Mouse (Mus musculus): ENCODE measurements around the gene Fcgbp. TPM values are rescaled to one million over a fixed set of nuclear protein-coding genes. Genes with fewer than 3 reads are reported as not detected.
"Not testable (repeated sequence)": the region's sequence is repeated elsewhere in the genome, so short reads cannot be mapped to it uniquely, and the experiment has no call there.

Fcgbp gene
- total RNA-seq, 2 experiments from 2014 or later = 0.07 TPM; not detected in 1

DNA sequence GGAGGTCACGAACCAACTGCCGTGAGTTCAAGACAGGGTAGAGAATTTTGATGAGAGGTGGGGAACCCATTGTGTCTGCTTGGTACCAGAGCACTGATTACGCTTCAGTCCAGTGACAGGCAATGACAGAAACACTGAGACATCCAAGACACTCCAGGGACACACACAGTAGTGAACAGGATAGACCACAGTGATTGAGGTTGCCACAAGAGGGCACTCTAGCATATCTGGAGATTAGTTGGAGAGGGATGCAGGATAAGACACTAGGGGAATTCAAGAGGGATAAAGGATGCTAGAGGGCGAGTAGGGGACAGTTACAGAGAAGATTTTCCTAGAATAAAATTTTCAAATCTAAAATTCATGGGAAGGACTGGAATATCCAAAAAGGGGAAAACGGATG lies 66.6 kb downstream of the Fcgbp start:
- intact Hi-C loops (cut with DNase I) = no loop called here
- peak; percentile 12 to 57 for DNase-seq

DNA sequence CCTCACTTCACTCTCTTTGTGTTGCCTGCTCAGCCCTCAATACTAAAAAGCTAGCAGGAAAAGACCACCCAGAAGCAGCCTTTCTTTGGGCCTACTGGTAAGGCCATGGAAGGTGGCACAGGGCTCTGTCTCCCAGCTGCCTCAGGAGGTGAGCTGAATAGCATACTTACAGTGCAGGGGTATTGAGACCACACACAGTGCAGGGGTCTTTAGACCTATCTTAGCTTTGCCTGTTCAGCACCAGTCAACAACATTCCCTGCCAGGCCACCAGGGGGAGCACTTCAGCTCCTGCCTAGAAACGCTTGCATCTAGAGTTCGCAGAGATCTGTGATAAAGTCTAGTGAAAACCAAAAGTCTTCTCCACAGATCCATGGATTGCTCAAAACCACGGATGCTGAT lies 77.2 kb downstream of the Fcgbp start:
- intact Hi-C loops (cut with DNase I) = loop anchor here (1.0 to 5.0 kb wide), 4 partner anchors 21 to 151 kb away; partner anchors contain the start of genes Fbl and Psmc4
- DNase-seq = peak; percentile 61 to 81

DNA sequence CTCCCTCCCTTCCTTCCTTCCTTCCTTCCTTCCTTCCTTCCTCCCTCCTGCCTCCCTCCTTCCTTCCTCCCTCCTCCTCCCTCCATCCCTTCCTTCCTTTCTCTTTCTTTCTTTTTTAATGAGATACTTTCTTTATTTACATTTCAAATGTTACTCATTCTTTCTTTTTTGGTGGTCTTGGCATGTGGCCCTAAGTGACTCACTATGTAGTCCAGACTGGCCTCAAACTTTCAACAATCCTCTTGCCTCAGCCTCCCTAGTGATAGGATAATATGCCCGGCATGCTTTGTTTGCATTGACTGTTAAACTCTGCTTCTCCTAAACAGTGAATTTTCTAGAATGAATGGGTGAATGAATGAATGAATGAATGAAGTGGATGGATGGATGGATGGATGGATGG lies 78.8 kb downstream of the Fcgbp start:
- intact Hi-C loops (cut with DNase I) = loop anchor here (2.0 to 5.0 kb wide), 2 partner anchors 19 to 98 kb away; partner anchors contain the start of genes Fbl and Psmc4
- DNase-seq = no peak

DNA sequence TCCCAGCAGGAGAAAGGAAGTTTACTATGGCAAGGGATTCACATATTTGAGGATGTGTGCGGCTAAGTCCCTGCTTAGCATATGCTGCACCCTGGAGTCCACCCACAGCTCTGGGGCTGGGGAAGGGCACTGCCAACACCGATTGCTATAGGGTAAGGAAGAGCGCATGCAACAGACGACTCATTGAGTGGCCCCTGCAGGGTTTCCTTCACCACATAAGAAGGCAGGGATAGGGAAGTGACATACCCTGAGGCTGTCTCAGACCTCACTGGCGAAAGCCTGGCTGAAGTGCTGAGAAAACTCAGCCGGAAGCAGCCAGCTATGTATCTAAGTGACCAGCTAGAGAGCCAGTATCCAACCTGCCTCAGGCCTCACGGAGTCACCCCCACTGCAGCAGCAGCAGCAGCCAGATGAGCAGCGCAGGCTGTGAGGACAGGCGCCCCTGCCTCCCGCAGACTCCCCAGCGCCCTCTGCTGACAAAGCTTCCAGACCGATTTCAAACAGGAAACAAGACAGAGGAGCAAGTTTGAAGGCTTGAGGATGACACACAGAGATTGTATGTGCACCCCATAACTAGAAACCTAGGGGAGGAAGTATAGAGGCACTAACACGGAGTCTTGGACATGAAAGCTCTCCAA lies 80.7 kb downstream of the Fcgbp start:
- intact Hi-C loops (cut with DNase I) = no loop called here
- peak; percentile 24 to 54 for DNase-seq

DNA sequence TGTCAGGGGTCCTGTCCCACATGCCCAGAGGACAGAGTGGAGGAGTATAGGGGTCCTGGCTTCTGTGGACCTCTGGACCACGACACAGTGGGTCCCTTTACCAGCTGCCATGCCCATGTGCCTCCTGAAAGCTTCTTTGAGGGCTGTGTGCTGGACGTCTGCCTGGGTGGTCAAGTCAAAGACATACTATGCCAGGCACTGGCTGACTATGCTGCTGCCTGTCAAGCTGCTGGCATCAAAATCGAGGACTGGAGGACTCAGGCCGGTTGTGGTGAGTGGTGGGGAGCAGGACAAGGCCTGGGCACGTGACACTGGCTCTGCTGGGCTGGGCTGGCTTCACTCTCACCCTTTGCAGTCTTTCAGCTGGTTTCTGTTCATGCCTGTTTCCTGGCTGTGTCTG lies 82.6 kb downstream of the Fcgbp start:
- intact Hi-C loops (cut with DNase I) = not testable (repeated sequence)

DNA sequence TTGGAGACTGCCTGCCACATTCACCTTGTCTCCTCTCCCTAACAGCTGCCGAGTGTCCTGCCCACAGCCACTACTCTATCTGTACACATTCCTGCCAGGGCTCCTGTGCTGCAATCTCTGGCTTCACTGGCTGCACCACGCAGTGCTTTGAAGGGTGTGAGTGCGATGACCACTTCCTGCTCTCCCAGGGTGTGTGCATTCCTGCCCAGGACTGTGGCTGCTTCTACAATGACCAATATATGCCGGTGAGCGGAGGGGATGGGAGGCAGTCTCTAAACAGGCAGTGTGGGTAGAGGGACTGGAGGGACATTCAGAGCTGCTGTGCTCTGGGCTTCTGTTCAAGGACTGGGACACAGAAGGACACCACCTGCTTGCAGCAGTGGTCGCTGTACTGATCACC lies 88.3 kb downstream of the Fcgbp start:
- no peak for DNase-seq
- intact Hi-C loops (cut with DNase I) = no loop called here

More for the DNA sequence above, 82.6 kb downstream of the Fcgbp start:
- not testable (repeated sequence) for DNase-seq

DNA sequence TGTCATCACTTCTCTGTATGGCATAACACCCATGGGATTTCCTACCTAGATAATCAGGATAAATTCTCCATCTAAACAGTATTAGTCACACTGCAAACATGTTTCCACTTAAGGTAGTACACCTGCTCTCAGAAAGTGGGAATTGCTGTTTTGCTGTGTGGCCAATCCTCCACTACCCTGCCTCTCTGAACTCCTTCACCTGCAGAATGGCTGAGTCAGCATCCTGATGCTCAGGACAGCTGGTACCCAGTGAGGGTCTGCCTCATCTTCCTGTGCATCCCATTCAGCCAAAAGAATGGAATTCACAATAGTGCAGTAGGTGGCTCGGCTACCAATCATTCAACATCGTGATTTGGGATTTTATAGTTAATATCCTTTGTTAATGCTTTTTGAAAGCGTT lies 88.9 kb downstream of the Fcgbp start:
- DNase-seq = no peak
- intact Hi-C loops (cut with DNase I) = no loop called here

DNA sequence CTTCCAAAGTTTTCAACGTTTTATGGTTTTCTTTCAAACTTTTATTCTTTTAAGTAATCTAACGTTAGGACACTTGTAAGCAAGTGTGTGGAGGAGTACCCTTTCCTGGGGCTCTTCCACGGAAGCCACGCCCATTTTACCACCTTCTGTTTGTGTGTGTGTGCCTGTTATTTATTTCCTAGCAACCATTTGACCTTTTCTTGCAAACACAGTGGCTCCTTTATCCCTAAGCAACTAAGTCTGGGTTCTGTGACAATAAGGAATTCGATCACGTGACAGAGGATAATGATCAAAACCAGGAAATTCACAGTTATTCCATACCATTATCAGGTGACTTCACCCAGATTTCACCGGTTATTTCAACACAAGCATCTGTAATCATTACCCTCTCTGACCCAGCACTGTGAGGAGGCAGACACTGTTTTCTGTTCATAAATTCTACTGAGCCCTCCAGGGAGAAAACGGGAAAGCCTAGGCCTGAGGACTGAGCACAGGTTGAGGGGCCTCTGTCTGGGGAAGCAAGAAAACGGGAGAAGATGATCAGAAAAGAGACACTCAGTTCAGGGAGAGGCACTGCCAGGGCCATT lies 90.2 kb downstream of the Fcgbp start:
- intact Hi-C loops (cut with DNase I) = no loop called here
- no peak for DNase-seq

DNA sequence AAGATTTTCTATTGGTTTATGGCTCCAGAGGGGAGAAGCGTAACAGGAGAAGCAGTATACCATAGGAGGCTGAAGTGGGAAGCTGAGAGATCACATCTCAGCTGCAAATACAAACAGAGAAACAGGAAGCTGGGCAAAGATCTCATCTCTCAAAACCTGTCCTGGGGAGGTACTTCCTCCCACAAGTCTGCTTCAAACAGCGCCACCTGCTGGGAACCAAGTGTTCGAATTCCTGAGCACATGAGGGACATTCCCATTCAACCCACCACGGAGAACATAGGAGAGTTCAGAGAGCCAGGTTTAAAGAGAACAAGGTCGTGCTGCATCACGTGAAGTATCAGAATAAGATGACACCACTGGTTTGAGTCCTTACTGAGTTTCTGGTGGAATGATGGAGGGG lies 94.4 kb downstream of the Fcgbp start:
- DNase-seq = no peak
- intact Hi-C loops (cut with DNase I) = loop anchor here (5.0 kb wide), 1 partner anchor 113 kb away; the partner anchor contains the start of gene Psmc4

DNA sequence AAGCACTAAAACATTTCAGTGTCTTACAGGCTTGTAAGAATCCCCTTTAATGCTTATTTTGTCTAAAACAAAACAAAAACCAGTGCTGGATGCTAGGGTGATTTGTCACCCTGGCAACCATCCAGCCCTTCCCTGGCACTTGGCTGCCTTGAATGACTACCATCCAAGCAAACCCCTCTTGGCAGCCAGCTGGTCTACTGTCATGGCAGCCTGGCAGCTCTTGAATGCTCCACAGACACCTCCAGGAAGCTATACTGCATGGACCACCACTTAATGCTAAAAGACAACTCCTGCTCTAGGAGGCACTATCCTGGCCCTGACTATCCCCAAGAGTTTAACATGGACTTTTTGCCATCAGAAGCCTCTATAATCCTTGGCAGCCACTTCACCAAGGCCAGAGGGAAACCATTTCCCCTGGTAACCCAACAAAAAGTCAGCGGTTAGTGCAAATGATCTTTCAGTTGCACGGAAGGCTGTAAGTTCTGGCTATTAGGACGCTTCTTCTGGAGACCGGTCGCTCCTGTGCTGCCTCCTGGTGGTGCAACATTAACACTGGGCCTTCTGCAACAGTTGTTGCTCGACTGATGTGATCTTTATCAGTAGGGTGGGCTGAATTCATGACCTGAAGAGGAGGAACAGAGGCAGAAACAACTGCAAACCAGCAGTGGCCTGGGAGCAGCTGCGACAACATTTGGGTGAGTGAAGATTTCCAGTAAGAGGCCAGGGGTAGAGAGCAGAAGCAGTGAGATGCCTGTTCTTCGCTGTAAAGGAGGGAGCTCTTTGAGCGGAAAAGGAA lies 97.5 kb downstream of the Fcgbp start:
- intact Hi-C loops (cut with DNase I) = loop anchor here (2.0 to 5.0 kb wide), 2 partner anchors 20 to 116 kb away; partner anchors contain the start of gene Psmc4
- peak; percentile 70 to 78 for DNase-seq

DNA sequence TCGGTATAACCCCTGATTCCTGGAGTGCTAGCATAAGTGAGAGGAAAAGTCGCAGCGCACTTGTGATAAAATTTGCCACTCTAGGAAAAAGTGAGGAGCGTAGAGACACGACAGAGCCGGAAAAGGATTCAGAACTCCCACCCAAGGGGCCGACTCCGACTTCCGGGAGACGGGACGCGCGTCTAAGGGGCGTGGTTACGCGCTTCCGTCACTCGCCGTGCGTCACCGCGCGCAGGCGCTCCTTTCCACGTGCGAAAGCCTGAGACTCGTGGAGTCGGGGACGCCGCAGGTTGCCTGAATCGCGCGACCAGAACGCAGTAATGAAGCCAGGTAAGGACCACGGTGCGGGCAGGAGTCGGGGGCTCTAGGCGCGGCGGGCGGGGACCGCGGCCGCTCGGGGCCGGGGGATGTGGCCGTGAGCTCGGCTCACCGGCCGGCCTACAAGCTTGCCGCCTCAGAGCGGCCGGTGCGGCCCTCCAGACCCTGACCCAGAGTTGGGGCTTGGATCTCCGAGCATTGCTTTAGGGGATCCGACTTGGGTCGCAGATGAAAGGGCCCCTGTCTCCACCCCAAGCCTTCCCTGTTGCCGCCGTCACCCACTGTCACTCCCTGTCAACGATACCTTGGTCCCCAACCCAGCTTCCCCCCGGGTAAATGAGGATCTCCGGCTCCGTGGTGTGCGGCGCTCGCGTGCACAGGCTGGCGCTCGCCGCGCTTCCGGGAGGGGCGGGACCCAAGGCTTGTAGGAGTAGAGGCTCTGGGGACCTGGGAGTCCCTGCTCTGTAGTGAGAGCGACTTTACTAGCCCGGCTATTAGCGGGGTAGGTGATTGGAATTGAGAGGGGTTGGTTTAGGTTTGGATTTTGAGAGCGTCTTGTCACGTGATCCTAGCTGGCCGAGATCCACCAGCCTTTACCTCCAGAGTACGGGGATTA lies 98.7 kb downstream of the Fcgbp start, which contains the start of gene Fbl:
TSS of gene Fbl (plus strand) at position 222 of the 934 bp plus-strand sequence.
- DNase-seq = peak; percentile 93 to 95
- intact Hi-C loops (cut with DNase I) = loop anchor here (2.0 to 5.0 kb wide), 2 partner anchors 21 to 117 kb away; partner anchors contain the start of gene Psmc4

Other genes starting within 250 kb of the Fcgbp start
- 1 to 10 TPM; 2.6 to 3.6 TPM for gene Zfp59, start 232.6 kb upstream of the Fcgbp start, total RNA-seq (2021)
- 1 to 10 TPM; 3.4 to 5.1 TPM for gene Zfp607a, start 213.7 kb upstream of the Fcgbp start, total RNA-seq (2021)
- gene Zfp974, start 141.8 kb upstream of the Fcgbp start, total RNA-seq (2021) = 1 to 10 TPM; 6.2 to 8.5 TPM
- 10 to 100 TPM in 1 of 2 experiments, 1 to 10 TPM in 1; 7.5 to 10.8 TPM for gene Zfp780b, start 92.1 kb upstream of the Fcgbp start, total RNA-seq (2021)
- 1 to 10 TPM in 1 of 2 experiments, under 1 TPM in 1; 0.96 to 1.6 TPM for gene Zfp850, start 57.1 kb upstream of the Fcgbp start, total RNA-seq (2021)
- 100 to 1,000 TPM; 120 to 121 TPM for gene Psmc4, start 21.1 kb upstream of the Fcgbp start, total RNA-seq (2021)
- not detected for gene 9530053A07Rik, start 58.2 kb downstream of the Fcgbp start, total RNA-seq (2021)
- 10 to 100 TPM; 46.8 to 50.0 TPM for gene Fbl, start 98.5 kb downstream of the Fcgbp start, total RNA-seq (2021)
- gene Dyrk1b, start 108.2 kb downstream of the Fcgbp start, total RNA-seq (2021) = 10 to 100 TPM; 32.2 to 35.6 TPM
- gene Eid2, start 196.6 kb downstream of the Fcgbp start, total RNA-seq (2021) = 10 to 100 TPM; 17.1 to 17.2 TPM
- gene Eid2b, start 206.5 kb downstream of the Fcgbp start, total RNA-seq (2021) = 10 to 100 TPM; 10.9 to 11.1 TPM
- gene Selenov, start 219.9 kb downstream of the Fcgbp start, total RNA-seq (2021) = not detected
- gene Dll3, start 231.0 kb downstream of the Fcgbp start, total RNA-seq (2021) = not detected
- gene Timm50, start 240.8 kb downstream of the Fcgbp start, total RNA-seq (2021) = 10 to 100 TPM; 54.8 to 58.8 TPM